Mouse (Mus musculus): Measurements from ENCODE around the gene Wdr26. TPM values are rescaled to one million over a fixed set of nuclear protein-coding genes. Genes with fewer than 3 reads are reported as not detected.
A peak's percentile ranks its signal among the peaks of the same experiment; 100 is the strongest.

Wdr26 gene
- polyA plus RNA-seq, 1 experiment from 2014 or later, result 56.7 TPM

DNA sequence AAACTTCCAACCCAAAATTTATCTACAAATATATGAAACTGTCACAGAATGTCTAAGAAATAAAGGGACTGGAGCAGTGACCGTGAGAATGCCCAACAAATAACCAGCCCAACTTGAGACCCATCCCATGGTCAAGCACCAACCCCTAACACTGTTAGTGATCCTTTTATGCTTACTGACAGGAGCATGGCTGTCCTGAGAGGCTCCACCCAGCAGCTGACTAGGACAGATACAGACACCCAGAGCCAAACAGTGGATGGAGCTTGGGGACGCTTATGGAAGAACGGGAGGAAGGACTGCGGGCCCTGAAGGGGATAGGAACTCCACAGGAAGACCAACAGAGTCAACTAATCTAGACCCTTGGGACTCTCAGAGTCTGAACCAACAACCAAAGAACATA is 22.9 kb downstream of the Wdr26 start:
- H3K36me3 ChIP-seq (ENCODE audit: control insufficient read depth, insufficient read depth, low read length), result peaks cover 63% of the 10 kb centered on the region
- no peak overlapping the region for H3K4me2 ChIP-seq (replicated peaks; ENCODE audit: low read depth, low read length)
- H3K9ac ChIP-seq (replicated peaks; ENCODE audit: low read depth, low read length), result no peak overlapping the region
- no peaks in the 10 kb centered on the region for H3K4me1 ChIP-seq (ENCODE audit: control insufficient read depth, insufficient read depth, low read length)
- H3K27ac ChIP-seq (ENCODE audit: low read length), result no peak overlapping the region
- no peak for ATAC-seq (ENCODE audit: insufficient number of reproducible peaks, insufficient read depth, low FRiP score, low read depth)
- no peaks in the 10 kb centered on the region for H3K9me3 ChIP-seq (ENCODE audit: control insufficient read depth, low read depth, low read length)
- H3K4me3 ChIP-seq (ENCODE audit: low read depth, low read length), result no peak overlapping the region
- 90% methylated on average over 4 of the region's 4 CpGs for WGBS
- no peaks in the 10 kb centered on the region for H3K27me3 ChIP-seq (ENCODE audit: control insufficient read depth, insufficient read depth, low read length)

DNA sequence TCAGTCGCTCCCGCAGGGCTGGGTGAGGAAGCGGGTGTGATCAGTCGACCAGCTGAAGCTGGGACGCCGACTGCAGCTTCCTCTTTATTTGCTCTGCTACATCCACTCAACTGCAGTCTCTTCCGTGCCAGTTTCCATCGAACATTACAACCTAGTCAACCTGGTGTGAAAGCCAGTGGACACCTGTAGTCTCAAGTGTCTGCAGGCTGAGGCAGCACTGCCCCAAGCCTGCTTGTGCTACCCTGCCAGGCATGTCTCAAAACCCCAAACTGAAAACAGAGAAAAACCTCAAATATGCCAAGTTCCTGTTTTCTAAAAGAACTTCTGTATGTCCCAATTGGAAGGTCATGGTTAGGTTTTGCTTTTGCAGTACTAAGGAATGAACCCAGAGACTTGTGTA is 41.6 kb downstream of the Wdr26 start:
- no peak overlapping the region for H3K9ac ChIP-seq (replicated peaks; ENCODE audit: low read depth, low read length)
- peaks cover 20% of the 10 kb centered on the region for H3K36me3 ChIP-seq (ENCODE audit: control insufficient read depth, insufficient read depth, low read length)
- no peak overlapping the region for H3K27ac ChIP-seq (ENCODE audit: low read length)
- H3K27me3 ChIP-seq (ENCODE audit: control insufficient read depth, insufficient read depth, low read length), result no peaks in the 10 kb centered on the region
- no peak for ATAC-seq (ENCODE audit: insufficient number of reproducible peaks, insufficient read depth, low FRiP score, low read depth)
- H3K9me3 ChIP-seq (ENCODE audit: control insufficient read depth, low read depth, low read length), result no peaks in the 10 kb centered on the region
- WGBS, result 80% methylated on average over 8 of the region's 8 CpGs
- no peak overlapping the region for H3K4me2 ChIP-seq (replicated peaks; ENCODE audit: low read depth, low read length)
- H3K4me1 ChIP-seq (ENCODE audit: control insufficient read depth, insufficient read depth, low read length), result no peaks in the 10 kb centered on the region
- H3K4me3 ChIP-seq (ENCODE audit: low read depth, low read length), result no peak overlapping the region

DNA sequence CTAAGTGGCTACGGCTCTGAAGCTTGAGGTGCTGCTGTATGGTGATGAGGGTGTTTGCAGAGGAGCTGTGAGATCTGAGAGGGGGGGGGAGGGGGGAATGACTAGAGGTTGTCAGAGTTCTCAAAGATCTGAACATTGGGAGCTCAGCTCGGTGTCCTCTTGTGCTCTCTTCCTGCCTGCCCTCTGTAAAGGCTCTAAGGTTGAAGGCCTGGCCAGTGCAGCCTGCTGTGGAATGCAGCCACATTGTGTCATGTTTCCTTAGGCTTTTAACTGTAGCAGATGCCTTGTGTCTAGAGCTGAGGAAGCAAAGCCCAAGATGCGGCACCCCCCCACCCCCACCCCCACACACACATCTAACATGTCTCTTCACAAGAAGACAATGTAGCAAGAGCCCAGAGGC is 43.4 kb downstream of the Wdr26 start:
- H3K27me3 ChIP-seq (ENCODE audit: control insufficient read depth, insufficient read depth, low read length), result no peaks in the 10 kb centered on the region
- no peak overlapping the region for H3K4me2 ChIP-seq (replicated peaks; ENCODE audit: low read depth, low read length)
- H3K4me3 ChIP-seq (ENCODE audit: low read depth, low read length), result no peak overlapping the region
- peaks cover 28% of the 10 kb centered on the region for H3K36me3 ChIP-seq (ENCODE audit: control insufficient read depth, insufficient read depth, low read length)
- no peak for ATAC-seq (ENCODE audit: insufficient number of reproducible peaks, insufficient read depth, low FRiP score, low read depth)
- no peak overlapping the region for H3K27ac ChIP-seq (ENCODE audit: low read length)
- H3K4me1 ChIP-seq (ENCODE audit: control insufficient read depth, insufficient read depth, low read length), result no peaks in the 10 kb centered on the region
- WGBS, result 76% methylated on average over 3 of the region's 3 CpGs
- no peaks in the 10 kb centered on the region for H3K9me3 ChIP-seq (ENCODE audit: control insufficient read depth, low read depth, low read length)
- no peak overlapping the region for H3K9ac ChIP-seq (replicated peaks; ENCODE audit: low read depth, low read length)

GRCm38 (mm10) chr1:181167816-181168215 is 44.0 kb downstream of the Wdr26 start:
- Histone ChIP-seq H3K4me1 (ENCODE audit: control insufficient read depth, insufficient read depth, low read length) (no peaks in the 10 kb centered on the region), H3K4me3 (ENCODE audit: low read depth, low read length) (no peak overlapping the region), H3K9ac (replicated peaks; ENCODE audit: low read depth, low read length) (no peak overlapping the region), H3K27me3 (ENCODE audit: control insufficient read depth, insufficient read depth, low read length) (no peaks in the 10 kb centered on the region), H3K27ac (ENCODE audit: low read length) (no peak overlapping the region), H3K4me2 (replicated peaks; ENCODE audit: low read depth, low read length) (no peak overlapping the region), H3K36me3 (ENCODE audit: control insufficient read depth, insufficient read depth, low read length) (peaks cover 31% of the 10 kb centered on the region), H3K9me3 (ENCODE audit: control insufficient read depth, low read depth, low read length) (no peaks in the 10 kb centered on the region)
- ATAC-seq (ENCODE audit: insufficient number of reproducible peaks, insufficient read depth, low FRiP score, low read depth), result no peak
- WGBS, result 82% methylated on average over 2 of the region's 2 CpGs

DNA sequence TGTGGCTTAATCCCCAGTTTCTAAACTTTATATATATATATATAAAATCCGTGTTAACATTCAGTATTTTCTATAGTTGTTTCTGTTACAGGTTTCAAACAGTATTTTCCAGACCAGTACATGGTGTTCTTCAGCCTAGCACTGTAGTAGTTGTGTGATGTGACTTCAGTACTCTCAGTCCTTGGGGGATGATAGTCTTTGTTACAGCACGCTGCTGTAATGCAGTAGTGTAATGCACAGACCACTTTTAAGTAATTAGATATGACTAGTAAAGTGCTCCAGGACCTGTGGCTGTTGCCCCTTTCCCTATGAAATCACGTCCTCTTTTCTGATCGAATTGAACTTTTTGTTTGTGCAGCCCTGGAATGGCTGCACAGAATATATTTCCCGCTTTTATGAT is 60.3 kb downstream of the Wdr26 start:
- Histone ChIP-seq H3K4me3 (ENCODE audit: low read depth, low read length) (peak overlapping the region; percentile 95), H3K27me3 (ENCODE audit: control insufficient read depth, insufficient read depth, low read length) (no peaks in the 10 kb centered on the region), H3K4me2 (replicated peaks; ENCODE audit: low read depth, low read length) (peak overlapping the region; percentile 69), H3K36me3 (ENCODE audit: control insufficient read depth, insufficient read depth, low read length) (peaks cover 4% of the 10 kb centered on the region; the same call in 1 of the 2 replicates), H3K9me3 (ENCODE audit: control insufficient read depth, low read depth, low read length) (no peaks in the 10 kb centered on the region), H3K9ac (replicated peaks; ENCODE audit: low read depth, low read length) (peak overlapping the region; percentile 84), H3K4me1 (ENCODE audit: control insufficient read depth, insufficient read depth, low read length) (peaks cover 8% of the 10 kb centered on the region), H3K27ac (ENCODE audit: low read length) (no peak overlapping the region; the same call in 1 of the 2 replicates)
- 34% methylated on average over 5 of the region's 5 CpGs for WGBS
- no peak for ATAC-seq (ENCODE audit: insufficient number of reproducible peaks, insufficient read depth, low FRiP score, low read depth)

DNA sequence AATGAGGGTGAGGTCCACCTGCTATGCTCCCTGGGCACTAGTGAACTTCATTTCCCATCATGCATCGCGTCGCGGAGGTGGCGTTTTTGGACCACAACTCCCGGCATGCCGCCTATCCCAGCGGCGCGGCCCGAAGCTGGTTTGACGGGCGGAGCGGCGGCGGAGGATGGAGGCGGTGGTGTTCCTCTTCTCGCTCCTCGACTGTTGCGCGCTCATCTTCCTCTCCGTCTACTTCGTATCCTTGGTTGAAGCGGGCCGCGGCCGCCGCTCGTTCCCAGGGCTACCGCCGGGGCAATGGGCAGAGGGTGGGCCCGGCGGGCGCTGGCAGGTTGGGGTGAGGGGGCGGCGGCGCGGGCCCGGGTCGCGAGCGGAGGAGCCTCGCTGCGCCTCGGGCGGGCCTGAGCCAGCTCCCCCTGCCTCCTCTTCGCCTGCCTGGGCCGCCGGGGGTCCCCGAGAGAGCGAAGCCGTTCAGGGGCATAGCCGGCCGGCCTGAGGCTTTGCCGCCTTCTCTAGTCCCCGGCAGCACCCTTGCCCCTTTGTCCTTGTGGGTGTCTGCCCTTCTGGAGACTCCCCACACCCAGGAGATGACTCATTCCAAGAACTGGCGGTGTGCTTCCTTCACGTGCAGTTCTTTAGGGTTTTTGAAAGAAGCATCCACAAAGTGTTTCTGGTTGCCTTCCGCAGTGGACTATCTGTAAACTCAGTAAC is 60.8 kb downstream of the Wdr26 start:
- peak; percentile 89 for ATAC-seq (ENCODE audit: insufficient number of reproducible peaks, insufficient read depth, low FRiP score, low read depth)
- H3K27ac ChIP-seq (ENCODE audit: low read length), result peak overlapping the region; percentile 85
- H3K27me3 ChIP-seq (ENCODE audit: control insufficient read depth, insufficient read depth, low read length), result no peaks in the 10 kb centered on the region
- peak overlapping the region; percentile 84 for H3K9ac ChIP-seq (replicated peaks; ENCODE audit: low read depth, low read length)
- H3K9me3 ChIP-seq (ENCODE audit: control insufficient read depth, low read depth, low read length), result no peaks in the 10 kb centered on the region
- H3K4me3 ChIP-seq (ENCODE audit: low read depth, low read length), result peak overlapping the region; percentile 95
- peak overlapping the region; percentile 69 for H3K4me2 ChIP-seq (replicated peaks; ENCODE audit: low read depth, low read length)
- H3K4me1 ChIP-seq (ENCODE audit: control insufficient read depth, insufficient read depth, low read length), result peaks cover 8% of the 10 kb centered on the region
- WGBS, result under 1% methylated on average over 58 of the region's 59 CpGs
- H3K36me3 ChIP-seq (ENCODE audit: control insufficient read depth, insufficient read depth, low read length), result peaks cover 4% of the 10 kb centered on the region; the same call in 1 of the 2 replicates

DNA sequence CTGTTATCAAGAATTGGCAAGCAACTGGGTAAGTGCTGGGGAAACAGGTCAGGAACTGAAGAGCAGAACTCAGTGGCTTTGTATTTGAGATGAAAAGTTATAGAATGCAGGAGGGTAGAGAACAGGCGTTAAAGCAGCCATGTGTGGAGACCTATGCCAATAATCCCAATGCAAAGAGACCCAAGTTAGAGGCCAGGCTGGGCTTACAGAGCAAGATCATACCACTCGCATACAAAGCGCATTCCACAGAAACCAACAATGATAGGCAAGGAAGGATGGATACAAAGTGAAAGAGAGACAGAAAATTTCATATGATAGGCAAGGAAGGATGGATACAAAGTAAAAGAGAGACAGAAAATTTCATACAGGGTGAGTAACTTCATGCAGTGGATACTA is 61.4 kb downstream of the Wdr26 start:
- Histone ChIP-seq H3K4me2 (replicated peaks; ENCODE audit: low read depth, low read length) (no peak overlapping the region), H3K27ac (ENCODE audit: low read length) (no peak overlapping the region), H3K27me3 (ENCODE audit: control insufficient read depth, insufficient read depth, low read length) (no peaks in the 10 kb centered on the region), H3K4me1 (ENCODE audit: control insufficient read depth, insufficient read depth, low read length) (peaks cover 9% of the 10 kb centered on the region), H3K4me3 (ENCODE audit: low read depth, low read length) (peak overlapping the region; percentile 95; the same call in 1 of the 2 replicates), H3K36me3 (ENCODE audit: control insufficient read depth, insufficient read depth, low read length) (peaks cover 4% of the 10 kb centered on the region; the same call in 1 of the 2 replicates), H3K9me3 (ENCODE audit: control insufficient read depth, low read depth, low read length) (no peaks in the 10 kb centered on the region), H3K9ac (replicated peaks; ENCODE audit: low read depth, low read length) (no peak overlapping the region)
- ATAC-seq (ENCODE audit: insufficient number of reproducible peaks, insufficient read depth, low FRiP score, low read depth), result no peak
- WGBS, result 63% methylated on average over 3 of the region's 3 CpGs

DNA sequence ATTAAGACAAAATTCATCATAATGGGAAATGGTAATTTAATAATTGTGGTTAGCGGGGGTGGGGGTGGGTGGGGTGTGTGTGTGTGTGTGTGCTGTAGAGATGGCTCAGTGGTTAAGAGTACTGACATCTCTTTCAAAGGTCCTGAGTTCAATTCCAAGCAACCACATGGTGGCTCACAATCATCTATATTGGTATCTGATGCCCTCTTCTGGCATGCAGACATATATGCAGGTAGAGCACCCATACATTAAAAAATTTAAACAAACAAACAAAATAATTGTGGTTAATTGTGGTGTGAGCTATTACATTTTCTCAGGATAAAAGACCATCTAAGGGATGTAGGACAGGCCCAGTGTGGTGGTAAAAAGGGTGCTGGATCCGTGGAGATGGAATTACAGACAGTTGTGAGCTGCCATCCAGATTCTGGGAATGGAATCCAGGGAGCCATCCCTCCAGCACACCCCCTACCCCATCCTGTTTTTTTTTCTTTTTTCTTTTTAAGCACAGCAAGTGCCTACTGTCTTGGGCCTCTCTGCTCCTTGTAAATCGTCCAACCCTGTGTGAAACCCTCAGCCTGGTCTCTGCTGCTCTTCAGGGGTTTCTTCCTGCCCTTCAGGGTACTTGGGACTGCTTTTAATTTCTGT is 62.3 kb downstream of the Wdr26 start:
- Histone ChIP-seq H3K27ac (ENCODE audit: low read length) (no peak overlapping the region), H3K4me1 (ENCODE audit: control insufficient read depth, insufficient read depth, low read length) (peaks cover 15% of the 10 kb centered on the region), H3K27me3 (ENCODE audit: control insufficient read depth, insufficient read depth, low read length) (no peaks in the 10 kb centered on the region), H3K4me2 (replicated peaks; ENCODE audit: low read depth, low read length) (no peak overlapping the region), H3K9ac (replicated peaks; ENCODE audit: low read depth, low read length) (no peak overlapping the region), H3K4me3 (ENCODE audit: low read depth, low read length) (no peak overlapping the region), H3K36me3 (ENCODE audit: control insufficient read depth, insufficient read depth, low read length) (peaks cover 4% of the 10 kb centered on the region; the same call in 1 of the 2 replicates), H3K9me3 (ENCODE audit: control insufficient read depth, low read depth, low read length) (no peaks in the 10 kb centered on the region)
- no peak for ATAC-seq (ENCODE audit: insufficient number of reproducible peaks, insufficient read depth, low FRiP score, low read depth)
- WGBS, result 71% methylated on average over 3 of the region's 3 CpGs

Measured in stomach, embryonic 14.5 days (tissue).